Mouse (Mus musculus) heart, embryonic 12.5 days (tissue): Measurements from ENCODE around the gene Usp44. TPM values are rescaled to one million over a fixed set of nuclear protein-coding genes. Genes with fewer than 3 reads are reported as not detected.

Source experiments
- ATAC-seq: fragments of 200-750 bp; cut with Nextera tagmentation; 2 replicates; pipeline ENCODE4 v1.8.0; 2017; ENCODE audit warnings: moderate TSS enrichment, moderate library complexity; ENCODE audit not compliant: insufficient number of reproducible peaks, low FRiP score
- H3K27ac ChIP-seq: fragments of 300-500 bp; sonication (generic); 2 replicates; pipeline ENCODE4 v1.5.1; 2016; ENCODE audit warnings: mild to moderate bottlenecking, moderate library complexity; ENCODE audit not compliant: poor library complexity, severe bottlenecking
- H3K27me3 ChIP-seq: fragments of 300-500 bp; sonication (generic); replicated peaks from 2 replicates; pipeline ENCODE4 v1.6.1; 2016; ENCODE audit warnings: mild to moderate bottlenecking, moderate library complexity
- H3K36me3 ChIP-seq: fragments of 300-500 bp; sonication (generic); 2 replicates; pipeline ENCODE4 v1.6.1; 2016; ENCODE audit warnings: mild to moderate bottlenecking, moderate library complexity
- H3K4me1 ChIP-seq: fragments of 300-500 bp; sonication (generic); replicated peaks from 2 replicates; pipeline ENCODE4 v1.6.1; 2016; ENCODE audit warnings: mild to moderate bottlenecking
- H3K4me2 ChIP-seq: fragments of 300-500 bp; sonication (generic); 2 replicates; pipeline ENCODE4 v1.6.1; 2016; ENCODE audit warnings: mild to moderate bottlenecking, moderate library complexity
- H3K4me3 ChIP-seq: fragments of 300-500 bp; sonication (generic); 2 replicates; pipeline ENCODE4 v1.5.1; 2016; ENCODE audit warnings: mild to moderate bottlenecking
- H3K9ac ChIP-seq: fragments of 300-500 bp; sonication (generic); 2 replicates; pipeline ENCODE4 v1.6.1; 2016; ENCODE audit warnings: mild to moderate bottlenecking, moderate library complexity
- H3K9me3 ChIP-seq: fragments of 300-500 bp; sonication (generic); replicated peaks from 2 replicates; pipeline ENCODE4 v1.6.1; 2016; ENCODE audit warnings: mild to moderate bottlenecking, moderate library complexity
- WGBS: fragments of 180-500 bp; shearing (Covaris S2); methylation state at CpG from one replicate; pipeline ENCODE4 v1.1.7; 2016; 5-methylcytosine and 5-hydroxymethylcytosine counted together
- polyA plus RNA-seq: library from polyadenylated mRNA; unstranded; fragments of >200 nt; fragmentation: Nextera tagmentation; extraction: Ambion mirVana; gene quantifications from 2 replicates; pipeline ENCODE4 v1.2.1, GENCODE M21; 2016

Gene Usp44
- polyA plus RNA-seq, 1 experiment from 2014 or later = 0.50 TPM

DNA sequence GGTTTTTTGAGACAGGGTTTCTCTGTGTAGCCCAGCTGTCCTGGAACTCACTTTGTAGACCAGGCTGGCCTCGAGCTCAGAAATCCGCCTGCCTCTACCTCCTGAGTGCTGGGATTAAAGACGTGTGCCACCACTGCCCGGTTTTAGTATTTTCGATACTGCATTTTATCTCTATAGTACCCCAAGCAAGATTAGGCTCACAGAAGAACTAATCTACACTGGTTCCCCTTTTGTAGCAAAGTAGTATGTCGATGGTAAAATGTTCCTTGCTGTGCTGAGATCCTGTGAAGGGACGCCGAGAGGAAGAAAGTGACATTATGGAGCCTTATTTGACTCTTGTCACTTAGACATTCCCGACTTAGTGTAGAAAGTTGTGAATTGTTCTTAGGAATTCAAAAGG lies 23.8 kb downstream of the Usp44 start:
- Histone ChIP-seq H3K27me3 (no peaks in the 10 kb centered on the region), H3K36me3 (peaks cover 16% of the 10 kb centered on the region), H3K4me2 (no peak overlapping the region), H3K9me3 (no peaks in the 10 kb centered on the region), H3K27ac (no peak overlapping the region), H3K4me1 (no peaks in the 10 kb centered on the region), H3K9ac (no peak overlapping the region), H3K4me3 (no peak overlapping the region)
- no peak for ATAC-seq
- 81% methylated on average over 9 of the region's 9 CpGs for WGBS

DNA sequence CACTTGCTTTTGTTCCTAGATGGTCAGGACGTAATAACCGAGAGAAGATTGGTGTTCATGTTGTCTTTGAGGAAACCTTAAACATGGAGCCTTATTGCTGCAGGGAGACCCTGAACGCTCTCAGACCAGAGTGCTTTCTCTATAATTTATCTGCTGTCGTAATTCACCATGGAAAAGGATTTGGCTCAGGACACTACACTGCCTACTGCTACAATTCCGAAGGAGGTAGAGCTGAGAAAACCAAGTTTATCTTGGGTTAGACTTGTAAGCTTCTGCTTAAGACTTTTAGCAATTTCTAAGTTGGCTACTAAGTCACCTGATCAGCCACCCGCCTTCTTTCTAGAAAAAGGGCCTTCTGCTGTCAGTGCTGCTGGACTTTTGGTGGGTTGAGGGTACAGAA lies 24.7 kb downstream of the Usp44 start:
- no peak overlapping the region for H3K27ac ChIP-seq
- H3K4me1 ChIP-seq = no peaks in the 10 kb centered on the region
- peaks cover 20% of the 10 kb centered on the region for H3K36me3 ChIP-seq
- no peak overlapping the region for H3K4me3 ChIP-seq
- H3K4me2 ChIP-seq = no peak overlapping the region
- H3K9ac ChIP-seq = no peak overlapping the region
- ATAC-seq = no peak
- no peaks in the 10 kb centered on the region for H3K9me3 ChIP-seq
- WGBS = 90% methylated on average over 6 of the region's 6 CpGs
- H3K27me3 ChIP-seq = no peaks in the 10 kb centered on the region

DNA sequence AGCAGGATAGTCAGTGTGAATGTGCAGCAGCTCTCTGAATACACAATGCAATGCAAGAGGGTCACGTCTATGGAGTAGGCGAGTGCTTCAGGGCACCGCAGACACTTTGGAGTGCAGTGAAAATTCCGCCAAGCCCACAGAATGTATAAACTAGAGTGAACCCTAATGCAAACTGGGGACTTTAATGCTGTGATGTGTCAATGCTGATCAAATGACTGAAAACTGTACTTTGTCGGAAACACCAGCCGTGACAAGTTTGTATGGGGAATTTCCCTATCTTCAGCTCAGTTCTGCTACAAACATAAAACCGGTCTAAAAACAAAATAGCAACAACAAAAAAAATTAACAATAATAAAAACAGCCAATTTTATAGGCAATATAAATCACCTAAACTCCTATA lies 37.0 kb downstream of the Usp44 start:
- Histone ChIP-seq H3K9ac (no peak overlapping the region), H3K27me3 (no peaks in the 10 kb centered on the region), H3K4me2 (no peak overlapping the region), H3K9me3 (no peaks in the 10 kb centered on the region), H3K4me3 (no peak overlapping the region), H3K4me1 (no peaks in the 10 kb centered on the region), H3K36me3 (peaks cover 84% of the 10 kb centered on the region), H3K27ac (no peak overlapping the region)
- 93% methylated on average over 7 of the region's 7 CpGs for WGBS
- ATAC-seq = no peak

DNA sequence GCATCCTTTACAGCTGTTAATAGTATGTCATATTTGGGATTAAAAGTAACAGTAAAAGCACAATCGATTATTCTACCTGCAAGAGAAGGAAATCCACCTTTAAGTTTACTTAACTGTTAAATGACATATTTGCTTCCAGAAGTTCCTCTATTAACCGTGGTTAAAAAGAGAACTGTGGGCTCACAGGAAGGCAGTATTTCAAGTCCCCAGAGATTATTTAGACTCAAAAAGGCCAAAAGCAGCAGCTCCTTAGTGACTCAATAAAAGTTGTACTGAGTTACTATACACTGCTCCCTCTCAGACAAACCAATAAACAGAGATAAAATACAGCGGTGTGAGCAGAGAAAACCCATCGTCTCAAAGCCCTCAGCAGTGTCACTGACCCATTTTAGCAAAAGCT lies 37.5 kb downstream of the Usp44 start:
- peaks cover 86% of the 10 kb centered on the region for H3K36me3 ChIP-seq
- no peaks in the 10 kb centered on the region for H3K4me1 ChIP-seq
- H3K9me3 ChIP-seq = no peaks in the 10 kb centered on the region
- no peak overlapping the region for H3K4me2 ChIP-seq
- H3K27me3 ChIP-seq = no peaks in the 10 kb centered on the region
- no peak overlapping the region for H3K4me3 ChIP-seq
- no peak for ATAC-seq
- no peak overlapping the region for H3K27ac ChIP-seq
- WGBS = 90% methylated on average over 4 of the region's 4 CpGs
- no peak overlapping the region for H3K9ac ChIP-seq

DNA sequence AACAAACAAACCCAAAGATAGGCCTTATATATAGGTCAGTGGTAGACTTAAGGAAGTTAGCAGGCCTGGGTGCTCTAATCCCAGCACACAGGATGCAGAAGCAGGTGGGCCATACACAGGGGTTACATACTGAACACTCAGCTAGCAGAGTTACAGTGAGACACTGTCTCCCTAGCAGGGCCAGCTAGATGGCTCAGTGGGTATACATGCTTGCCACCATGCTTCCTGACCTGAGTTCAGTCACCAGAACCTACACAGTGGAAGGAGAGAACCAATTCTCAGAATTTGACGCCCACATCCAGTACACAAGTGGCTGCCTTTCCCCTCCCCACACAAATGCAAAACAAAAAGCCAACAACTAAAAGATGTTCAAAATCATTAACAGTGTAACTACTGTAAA lies 45.4 kb downstream of the Usp44 start:
- H3K4me3 ChIP-seq = no peak overlapping the region
- 74% methylated on average over 1 of the region's 1 CpGs for WGBS
- H3K9ac ChIP-seq = no peak overlapping the region
- H3K36me3 ChIP-seq = peaks cover 57% of the 10 kb centered on the region
- no peak overlapping the region for H3K27ac ChIP-seq
- H3K27me3 ChIP-seq = no peaks in the 10 kb centered on the region
- no peak for ATAC-seq
- H3K4me1 ChIP-seq = no peaks in the 10 kb centered on the region
- no peak overlapping the region for H3K4me2 ChIP-seq
- H3K9me3 ChIP-seq = no peaks in the 10 kb centered on the region

DNA sequence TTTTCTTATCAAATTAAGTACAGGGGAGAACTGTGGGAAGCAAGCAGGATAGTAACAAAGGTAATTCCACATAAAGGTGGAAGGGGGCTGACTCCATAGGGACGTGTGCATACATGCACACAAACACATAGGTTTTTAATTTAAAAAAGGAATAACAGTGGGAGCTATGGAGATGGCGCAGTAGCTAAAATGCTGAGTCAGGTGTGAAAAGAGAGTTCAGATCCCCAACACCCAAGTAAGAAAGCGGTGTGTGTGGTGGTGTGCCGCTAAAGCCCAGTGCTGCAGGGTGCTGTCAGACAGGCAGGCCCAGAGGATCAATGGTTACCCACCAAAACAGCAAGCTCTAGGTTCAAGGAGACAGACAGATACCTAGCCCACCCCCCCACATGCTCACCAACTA lies 47.4 kb downstream of the Usp44 start:
- WGBS = 97% methylated on average over 4 of the region's 4 CpGs
- Histone ChIP-seq H3K9ac (no peak overlapping the region), H3K4me2 (no peak overlapping the region), H3K4me1 (0 out of 2 replicates have a peak, but pooled peaks cover 3% of the 10 kb centered on the region), H3K36me3 (peaks cover 47% of the 10 kb centered on the region), H3K9me3 (no peaks in the 10 kb centered on the region), H3K27me3 (no peaks in the 10 kb centered on the region), H3K27ac (no peak overlapping the region), H3K4me3 (no peak overlapping the region)
- ATAC-seq = no peak

DNA sequence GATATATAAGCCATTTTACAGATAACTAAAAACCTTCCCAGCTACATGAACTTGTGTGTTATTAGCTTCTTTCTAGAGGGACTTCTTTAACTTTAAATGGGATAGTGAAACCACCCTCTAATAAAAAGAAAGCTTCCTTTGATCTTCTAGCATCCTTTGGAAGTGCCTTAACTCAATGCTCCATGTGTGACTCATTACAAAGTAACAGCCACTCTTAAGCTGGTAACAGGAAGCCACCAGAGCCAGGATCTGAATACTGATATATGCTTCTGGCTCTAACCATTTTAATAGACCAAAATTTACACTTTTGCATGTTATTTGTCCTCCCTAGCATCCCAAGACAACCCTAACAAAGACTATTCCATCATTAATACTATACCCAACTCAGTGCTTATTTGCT lies 50.6 kb downstream of the Usp44 start:
- Histone ChIP-seq H3K27ac (no peak overlapping the region), H3K4me2 (no peak overlapping the region), H3K9me3 (no peaks in the 10 kb centered on the region; the same call in 1 of the 2 replicates), H3K4me3 (no peak overlapping the region), H3K27me3 (no peaks in the 10 kb centered on the region), H3K9ac (no peak overlapping the region), H3K4me1 (0 out of 2 replicates have a peak, but pooled peaks cover 3% of the 10 kb centered on the region), H3K36me3 (peaks cover 60% of the 10 kb centered on the region)
- ATAC-seq = no peak

DNA sequence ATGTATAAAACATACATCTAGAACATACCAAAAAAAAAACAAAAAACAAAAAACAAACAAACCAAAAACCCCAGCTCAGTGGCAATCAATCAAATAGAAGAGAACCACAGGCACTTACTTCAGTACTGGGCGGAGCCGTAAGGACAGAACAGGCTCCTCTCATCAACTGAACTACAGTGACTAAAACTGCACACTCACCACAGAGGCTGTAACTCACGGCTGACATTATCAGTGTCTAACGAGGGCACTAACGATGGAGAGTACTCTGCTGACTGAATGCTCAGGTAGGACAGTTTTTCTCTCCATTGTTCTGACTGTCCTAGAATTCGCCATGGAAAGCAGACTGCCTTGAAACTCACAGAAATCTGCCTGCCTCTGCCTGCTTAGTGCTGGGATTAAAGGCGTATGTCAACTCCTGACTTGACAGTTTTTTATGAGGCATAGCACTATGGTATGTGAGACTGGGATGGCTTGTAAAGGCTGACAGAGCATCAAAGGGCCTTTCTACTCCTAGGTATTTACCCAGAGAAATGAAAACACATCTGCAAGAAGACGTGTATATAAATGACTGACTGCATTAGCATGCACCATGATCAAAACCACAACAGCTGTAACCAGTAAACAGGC lies 51.5 kb downstream of the Usp44 start:
- Histone ChIP-seq H3K36me3 (peaks cover 61% of the 10 kb centered on the region), H3K4me3 (no peak overlapping the region), H3K9ac (no peak overlapping the region), H3K27me3 (no peaks in the 10 kb centered on the region), H3K4me1 (peaks cover 4% of the 10 kb centered on the region), H3K27ac (no peak overlapping the region), H3K9me3 (no peaks in the 10 kb centered on the region; the same call in 1 of the 2 replicates), H3K4me2 (no peak overlapping the region)
- 77% methylated on average over 8 of the region's 8 CpGs for WGBS
- ATAC-seq = peak; percentile 94

DNA sequence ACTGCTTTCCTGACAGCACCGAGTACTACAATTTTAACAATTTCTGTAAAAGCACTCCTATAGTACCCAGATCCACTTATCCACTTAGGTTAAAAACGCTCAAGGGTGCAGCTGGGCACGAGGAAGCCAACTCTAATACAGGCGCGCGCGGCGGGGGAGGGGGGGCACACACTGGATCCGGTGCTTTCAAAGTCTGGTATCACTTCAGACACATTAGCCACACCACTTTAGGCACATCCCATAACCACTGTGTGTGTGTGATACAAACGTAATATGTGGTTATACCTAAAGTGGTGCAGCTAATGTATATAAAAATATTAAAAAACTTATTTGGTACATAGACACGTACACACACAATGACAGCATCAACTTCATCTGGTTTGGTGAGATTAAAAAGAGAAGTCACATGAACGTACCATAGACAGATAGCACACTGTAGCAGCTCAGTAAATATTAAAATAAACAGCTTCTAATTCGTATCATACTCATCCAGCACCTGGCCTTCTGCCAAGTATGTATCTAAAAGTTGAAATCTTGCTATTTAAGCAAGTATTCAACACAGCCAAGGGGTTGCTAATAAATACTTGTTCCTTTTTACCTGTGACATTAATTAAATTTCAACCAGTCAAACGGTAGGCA lies 54.6 kb downstream of the Usp44 start:
- peaks cover 40% of the 10 kb centered on the region for H3K36me3 ChIP-seq
- no peaks in the 10 kb centered on the region; the same call in 1 of the 2 replicates for H3K9me3 ChIP-seq
- H3K27me3 ChIP-seq = no peaks in the 10 kb centered on the region
- WGBS = 90% methylated on average over 14 of the region's 14 CpGs
- no peak overlapping the region for H3K4me2 ChIP-seq
- H3K9ac ChIP-seq = no peak overlapping the region
- H3K4me3 ChIP-seq = no peak overlapping the region
- H3K27ac ChIP-seq = no peak overlapping the region
- peaks cover 10% of the 10 kb centered on the region for H3K4me1 ChIP-seq
- no peak for ATAC-seq

DNA sequence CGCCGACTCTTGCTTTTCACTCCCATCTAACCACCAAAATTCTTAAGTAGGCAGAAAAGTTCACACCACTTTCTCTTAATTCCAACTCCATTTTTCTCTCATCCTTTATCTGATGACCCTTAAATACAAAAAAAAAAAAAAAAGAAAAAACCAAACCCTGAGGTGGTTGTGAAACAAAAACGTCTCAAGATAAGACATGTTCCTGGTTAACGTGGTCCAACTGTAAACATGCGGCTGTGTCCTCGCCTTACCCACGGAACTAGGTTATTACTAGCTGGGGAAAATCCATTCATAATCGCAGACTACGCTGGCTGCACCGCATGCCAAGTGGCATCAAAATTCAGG lies 57.2 kb downstream of the Usp44 start:
- peak overlapping the region; percentile 96 for H3K4me2 ChIP-seq
- H3K9me3 ChIP-seq = no peaks in the 10 kb centered on the region; the same call in 1 of the 2 replicates
- 15% methylated on average over 10 of the region's 10 CpGs for WGBS
- H3K27ac ChIP-seq = peak overlapping the region; percentile 93; the same call in 1 of the 2 replicates
- peaks cover 33% of the 10 kb centered on the region for H3K36me3 ChIP-seq
- H3K4me3 ChIP-seq = peak overlapping the region; percentile 69
- H3K27me3 ChIP-seq = no peaks in the 10 kb centered on the region
- H3K4me1 ChIP-seq = peaks cover 7% of the 10 kb centered on the region
- ATAC-seq = no peak
- peak overlapping the region; percentile 87 for H3K9ac ChIP-seq

DNA sequence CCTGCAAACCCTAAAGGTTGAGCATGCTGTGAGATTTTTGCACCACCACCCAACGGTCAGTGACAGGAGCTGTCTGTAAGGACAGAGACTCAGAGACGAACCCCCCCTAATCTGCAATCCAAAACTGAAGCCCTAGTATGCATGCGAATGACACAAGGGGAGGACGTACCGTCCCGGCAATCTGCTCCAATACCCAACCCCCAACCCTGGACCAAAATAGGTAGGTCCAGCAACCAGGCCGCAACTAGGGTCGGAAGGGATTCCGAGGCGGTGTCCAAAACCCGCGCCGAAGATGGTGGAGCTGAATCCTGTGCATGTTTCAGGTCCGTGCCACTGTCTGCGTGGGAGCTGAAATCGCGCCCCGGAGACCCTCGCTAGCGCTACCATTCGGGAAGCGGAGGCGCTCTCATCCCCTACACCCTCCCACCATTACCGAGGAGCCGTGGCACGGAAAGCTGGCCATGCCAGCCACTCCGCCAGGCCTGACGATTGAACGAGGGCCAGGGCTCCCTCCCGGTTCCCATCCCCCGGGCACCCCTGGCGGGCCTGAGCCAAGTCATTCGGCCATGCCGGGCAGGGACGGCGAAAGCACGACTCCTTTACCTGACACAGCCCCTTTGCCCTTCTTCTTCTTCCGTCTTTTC lies 57.7 kb downstream of the Usp44 start:
- H3K27me3 ChIP-seq = no peaks in the 10 kb centered on the region
- under 1% methylated on average over 38 of the region's 38 CpGs for WGBS
- peak overlapping the region; percentile 69 for H3K4me3 ChIP-seq
- peak; percentile 59 for ATAC-seq
- H3K4me2 ChIP-seq = peak overlapping the region; percentile 96
- H3K36me3 ChIP-seq = peaks cover 30% of the 10 kb centered on the region
- peak overlapping the region; percentile 93 for H3K27ac ChIP-seq
- H3K9ac ChIP-seq = peak overlapping the region; percentile 87
- H3K9me3 ChIP-seq = no peaks in the 10 kb centered on the region; the same call in 1 of the 2 replicates
- H3K4me1 ChIP-seq = peaks cover 7% of the 10 kb centered on the region
